Mouse (Mus musculus) hindbrain, postnatal 0 days (tissue): ENCODE data around the gene Fam173a. TPM values are rescaled to one million over a fixed set of nuclear protein-coding genes. Genes with fewer than 3 reads are reported as not detected.

Experiments used
- ATAC-seq: fragments of 200-750 bp; cut with Nextera tagmentation; 2 replicates; pipeline ENCODE4 v1.8.0; 2017; ENCODE audit warnings: mild to moderate bottlenecking, moderate TSS enrichment, moderate library complexity
- DNase-seq: peaks from one replicate; pipeline ENCODE4 v3.0.0-alpha.2; 2015; ENCODE audit warnings: low spot score
- H3K27ac ChIP-seq: fragments of 300-500 bp; sonication (generic); 2 replicates; pipeline ENCODE4 v1.5.1; 2014; ENCODE audit warnings: mild to moderate bottlenecking
- H3K27me3 ChIP-seq: fragments of 300-500 bp; sonication (generic); 2 replicates; pipeline ENCODE4 v1.6.1; 2014; ENCODE audit warnings: low read length, mixed read lengths; ENCODE audit not compliant: insufficient read depth
- H3K36me3 ChIP-seq: fragments of 300-500 bp; sonication (generic); 2 replicates; pipeline ENCODE4 v1.6.1; 2014; ENCODE audit warnings: low read length, mixed read lengths; ENCODE audit not compliant: insufficient read depth
- H3K4me1 ChIP-seq: fragments of 300-500 bp; sonication (generic); 2 replicates; pipeline ENCODE4 v1.6.1; 2014; ENCODE audit warnings: antibody characterized with exemption, low read length, mixed read lengths; ENCODE audit not compliant: insufficient read depth
- H3K4me2 ChIP-seq: fragments of 300-500 bp; sonication (generic); 2 replicates; pipeline ENCODE4 v1.6.1; 2014; ENCODE audit warnings: low read depth, mild to moderate bottlenecking, low read length, moderate library complexity, mixed read lengths
- H3K4me3 ChIP-seq: fragments of 300-500 bp; sonication (generic); 2 replicates; pipeline ENCODE4 v1.5.1; 2014; ENCODE audit warnings: low read length
- H3K9ac ChIP-seq: fragments of 300-500 bp; sonication (generic); replicated peaks from 2 replicates; pipeline ENCODE4 v1.6.1; 2014; ENCODE audit warnings: mild to moderate bottlenecking, low read length, moderate library complexity, mixed read lengths
- H3K9me3 ChIP-seq: fragments of 300-500 bp; sonication (generic); 2 replicates; pipeline ENCODE4 v1.6.1; 2016; ENCODE audit warnings: low read length, mixed read lengths
- CTCF ChIP-seq: IDR thresholded peaks from 2 replicates; pipeline ENCODE4 v1.5.1; 2016; ENCODE audit warnings: antibody characterized with exemption, control low read depth, low read depth
- WGBS: fragments of 180-500 bp; shearing (Covaris S2); extraction: QIAGEN DNeasy Blood & Tissue Kit; methylation state at CpG from one replicate; pipeline ENCODE4 v1.1.7; 2014; 5-methylcytosine and 5-hydroxymethylcytosine counted together
- polyA plus RNA-seq: library from polyadenylated mRNA; unstranded; fragments of >200 nt; fragmentation: Nextera tagmentation; extraction: Ambion mirVana; gene quantifications from 2 replicates; pipeline ENCODE4 v1.2.1, GENCODE M21; 2015
- total RNA-seq: library from RNA; depleted of rRNA; stranded (reverse); fragments of >200 nt; gene quantifications from 2 replicates; pipeline ENCODE4 v1.2.3, GENCODE M21; 2014

The Fam173a gene
- total and polyA plus RNA-seq, 2 experiments from 2014 or later = 101 to 117 TPM

GRCm38 (mm10) chr17:25783086-25783485 lies 9.6 kb downstream of the Fam173a start:
- DNase-seq (no peak), ATAC-seq (no peak)
- Histone ChIP-seq H3K4me2 (no peak overlapping the region), H3K9me3 (no peaks in the 10 kb centered on the region), H3K36me3 (peaks cover 22% of the 10 kb centered on the region), H3K4me1 (peaks cover 9% of the 10 kb centered on the region), H3K4me3 (no peak overlapping the region), H3K9ac (no peak overlapping the region), H3K27me3 (no peaks in the 10 kb centered on the region), H3K27ac (no peak overlapping the region)
- 49% methylated on average over 7 of the region's 7 CpGs for WGBS
- no peak for TF ChIP-seq CTCF

- DNase-seq (no peak), ATAC-seq (no peak)
- Histone ChIP-seq H3K27ac (no peak overlapping the region), H3K4me2 (no peak overlapping the region), H3K4me3 (no peak overlapping the region), H3K4me1 (peaks cover 9% of the 10 kb centered on the region), H3K27me3 (no peaks in the 10 kb centered on the region), H3K36me3 (peaks cover 22% of the 10 kb centered on the region), H3K9ac (no peak overlapping the region), H3K9me3 (no peaks in the 10 kb centered on the region)
- 80% methylated on average over 6 of the region's 6 CpGs for WGBS
- TF ChIP-seq CTCF = no peak
These were observed 11.4 kb downstream of the Fam173a start for GRCm38 (mm10) chr17:25781339-25781738.

DNA sequence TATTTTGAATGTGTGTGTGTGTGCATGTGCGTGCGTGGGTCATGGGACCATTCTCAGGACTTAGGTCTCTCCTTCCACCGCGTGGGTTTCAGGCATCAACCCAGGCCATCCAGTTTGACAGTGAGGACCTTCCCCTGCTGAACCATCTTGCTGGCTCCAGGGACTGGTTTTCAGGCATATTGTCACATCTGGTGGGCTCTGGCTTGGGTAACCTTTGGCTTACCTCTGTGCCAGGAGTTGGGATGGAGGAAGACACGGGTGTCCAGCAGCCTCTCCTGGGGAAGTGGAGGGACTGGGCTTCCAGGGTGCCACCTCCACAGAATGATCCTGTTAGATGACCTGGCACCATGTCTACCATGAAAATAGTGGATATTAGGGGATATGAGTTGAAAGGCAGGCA lies 14.8 kb downstream of the Fam173a start:
- Histone ChIP-seq H3K27me3 (no peaks in the 10 kb centered on the region), H3K9ac (no peak overlapping the region), H3K4me3 (no peak overlapping the region), H3K4me2 (no peak overlapping the region), H3K4me1 (peaks cover 7% of the 10 kb centered on the region; the same call in 1 of the 2 replicates), H3K9me3 (no peaks in the 10 kb centered on the region), H3K36me3 (peaks cover 21% of the 10 kb centered on the region), H3K27ac (no peak overlapping the region)
- TF ChIP-seq CTCF = no peak
- WGBS = 96% methylated on average over 5 of the region's 5 CpGs
- DNase-seq (no peak), ATAC-seq (no peak)

DNA sequence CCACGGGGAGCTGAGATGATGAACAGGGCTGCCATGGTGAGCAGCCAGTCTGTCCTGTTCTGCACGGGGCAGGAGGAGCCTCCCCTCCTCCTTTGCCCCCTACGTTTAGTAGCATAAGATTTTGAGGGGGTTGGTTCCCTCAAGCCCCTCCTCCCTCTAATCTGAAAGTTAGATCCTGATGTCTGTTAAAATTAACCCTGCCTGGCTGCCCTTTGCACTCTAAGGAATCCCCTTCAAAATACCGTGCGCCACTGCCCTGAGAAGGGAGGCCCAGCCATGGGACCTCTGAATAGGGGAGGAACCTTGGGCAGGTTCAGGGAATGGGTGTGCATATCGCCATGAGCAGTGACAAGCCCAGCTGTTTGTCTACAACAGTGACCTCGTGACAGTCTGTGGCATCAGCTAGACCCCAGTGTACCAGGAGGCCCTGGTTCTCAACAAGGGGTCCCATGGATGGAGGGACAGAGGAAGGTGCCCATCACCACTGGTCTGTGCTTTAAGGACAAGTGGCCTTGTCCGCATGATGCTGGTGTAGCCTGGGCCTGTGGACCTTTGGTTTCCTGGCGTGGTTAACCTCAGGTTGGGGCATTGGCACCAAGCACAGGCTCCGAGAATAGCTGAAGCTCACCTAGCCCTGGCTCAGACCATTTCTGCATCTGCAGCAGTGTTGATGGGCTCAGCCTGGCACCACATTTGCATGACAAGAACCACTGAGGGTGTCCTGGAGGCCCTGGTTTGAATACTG lies 17.2 kb downstream of the Fam173a start:
- H3K27ac ChIP-seq = no peak overlapping the region
- DNase-seq (no peak), ATAC-seq (no peak)
- H3K27me3 ChIP-seq = no peaks in the 10 kb centered on the region
- no peak overlapping the region for H3K9ac ChIP-seq
- 85% methylated on average over 10 of the region's 10 CpGs for WGBS
- 0 out of 2 replicates have a peak, but pooled peaks cover 4% of the 10 kb centered on the region for H3K36me3 ChIP-seq
- peaks cover 7% of the 10 kb centered on the region; the same call in 1 of the 2 replicates for H3K4me1 ChIP-seq
- no peak for TF ChIP-seq CTCF
- H3K4me2 ChIP-seq = no peak overlapping the region
- H3K4me3 ChIP-seq = no peak overlapping the region
- H3K9me3 ChIP-seq = no peaks in the 10 kb centered on the region

DNA sequence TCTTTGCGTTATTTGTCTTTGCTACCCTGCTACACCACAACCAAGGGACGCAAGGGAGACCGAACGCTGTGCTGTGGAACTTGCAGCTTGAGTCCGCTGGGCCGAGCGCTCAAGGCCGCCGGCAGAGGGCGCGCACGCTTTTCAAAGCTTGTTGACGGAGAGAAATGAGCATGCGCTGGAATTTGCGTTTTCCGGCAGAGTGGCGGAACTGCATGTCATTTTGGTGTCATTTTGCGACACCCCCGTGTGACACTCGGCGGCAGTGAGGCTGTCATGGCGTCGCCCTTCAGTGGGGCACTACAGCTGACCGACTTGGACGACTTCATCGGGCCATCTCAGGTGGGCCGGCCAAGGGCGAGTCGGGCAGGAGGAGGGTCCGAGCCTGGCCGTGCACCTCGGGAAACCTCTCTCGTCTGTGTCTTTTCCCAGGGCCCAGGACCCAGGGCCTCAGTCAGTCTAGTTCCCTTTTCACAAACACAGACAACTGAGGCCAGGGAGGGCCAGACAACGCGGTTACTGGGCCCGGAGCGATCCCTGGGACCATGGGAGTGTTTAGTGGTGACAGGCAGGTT lies 19.1 kb downstream of the Fam173a start, which contains the start of gene Narfl:
Gene Narfl (plus strand): TSS at position 228 of the 572 bp plus-strand sequence.
- WGBS = under 1% methylated on average over 37 of the region's 37 CpGs
- Histone ChIP-seq H3K36me3 (0 out of 2 replicates have a peak, but pooled peaks cover 4% of the 10 kb centered on the region), H3K9me3 (no peaks in the 10 kb centered on the region), H3K4me1 (peaks cover 7% of the 10 kb centered on the region; the same call in 1 of the 2 replicates), H3K27ac (no peak within 1 kb of the TSS), H3K9ac (peak within 1 kb of the TSS; percentile 82), H3K4me3 (peak within 1 kb of the TSS; percentile 72), H3K4me2 (peak within 1 kb of the TSS; percentile 89), H3K27me3 (no peaks in the 10 kb centered on the region)
- ATAC-seq = peak; percentile 90
- TF ChIP-seq CTCF = peak; percentile 98
- peak; percentile 99 for DNase-seq

DNA sequence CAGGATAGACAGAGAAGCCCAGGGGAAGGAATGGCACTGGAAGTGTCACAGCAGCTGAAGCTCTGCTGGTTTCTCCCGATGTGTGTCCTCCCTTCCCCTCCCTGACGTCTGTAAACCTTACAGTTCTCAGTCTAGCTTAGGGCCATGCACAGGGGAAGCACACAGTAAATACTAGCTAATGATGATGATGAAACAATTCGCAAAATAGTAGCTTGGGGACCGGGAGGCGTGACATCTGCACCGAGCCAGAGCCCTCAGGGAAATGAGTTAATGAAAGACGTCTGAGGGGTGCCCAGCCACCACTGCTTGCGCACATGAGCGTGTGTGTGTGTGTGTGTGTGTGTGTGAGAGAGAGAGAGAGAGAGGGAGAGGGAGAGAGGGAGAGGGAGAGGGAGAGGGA lies 23.4 kb downstream of the Fam173a start:
- DNase-seq (no peak), ATAC-seq (no peak)
- no peak overlapping the region for H3K4me2 ChIP-seq
- whole genome bisulfite sequencing = 43% methylated on average over 9 of the region's 9 CpGs
- no peak overlapping the region for H3K4me3 ChIP-seq
- no peak overlapping the region for H3K27ac ChIP-seq
- no peaks in the 10 kb centered on the region for H3K27me3 ChIP-seq
- H3K9ac ChIP-seq = no peak overlapping the region
- H3K36me3 ChIP-seq = no peaks in the 10 kb centered on the region
- no peak for TF ChIP-seq CTCF
- H3K4me1 ChIP-seq = peaks cover 5% of the 10 kb centered on the region; the same call in 1 of the 2 replicates
- no peaks in the 10 kb centered on the region for H3K9me3 ChIP-seq

DNA sequence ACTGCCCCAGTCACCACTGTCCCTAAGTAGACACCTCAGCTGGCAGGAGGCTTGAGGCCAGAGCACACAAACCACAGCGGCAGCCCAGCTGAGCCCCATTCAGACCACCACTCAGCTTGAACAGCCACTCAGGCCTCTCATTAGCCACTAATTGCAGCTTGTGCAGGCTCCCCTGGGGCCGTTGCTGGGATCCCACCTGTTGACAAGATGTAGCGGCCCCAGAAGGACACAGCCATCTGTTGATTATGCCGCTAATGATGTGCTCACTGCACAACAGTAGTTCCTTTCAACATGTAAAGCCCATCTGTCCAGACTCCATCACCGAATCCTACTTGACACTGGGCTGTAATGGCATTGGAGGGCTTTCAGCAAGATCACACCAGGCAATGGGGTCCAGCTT lies 26.8 kb downstream of the Fam173a start:
- no peak overlapping the region for H3K4me3 ChIP-seq
- no peaks in the 10 kb centered on the region for H3K4me1 ChIP-seq
- no peak overlapping the region for H3K9ac ChIP-seq
- WGBS = 38% methylated on average over 5 of the region's 5 CpGs
- H3K27me3 ChIP-seq = no peaks in the 10 kb centered on the region
- no peaks in the 10 kb centered on the region for H3K36me3 ChIP-seq
- DNase-seq (no peak), ATAC-seq (no peak)
- no peak for TF ChIP-seq CTCF
- H3K4me2 ChIP-seq = no peak overlapping the region
- H3K9me3 ChIP-seq = no peaks in the 10 kb centered on the region
- no peak overlapping the region for H3K27ac ChIP-seq
